Mouse (Mus musculus) liver, postnatal 0 days (tissue): ENCODE results near the gene Rbbp8nl.
"Not testable (repeated sequence)": the region's sequence is repeated elsewhere in the genome, so short reads cannot be mapped to it uniquely, and the experiment has no call there.

Experiments
- CTCF ChIP-seq: sonication (generic); IDR thresholded peaks from 2 replicates; pipeline ENCODE4 v1.5.1; 2016; ENCODE audit warnings: antibody characterized with exemption, low read depth
- EP300 ChIP-seq: IDR thresholded peaks from 2 replicates; pipeline ENCODE4 v1.6.1; 2016; ENCODE audit warnings: antibody characterized with exemption, low read depth, mild to moderate bottlenecking

DNA sequence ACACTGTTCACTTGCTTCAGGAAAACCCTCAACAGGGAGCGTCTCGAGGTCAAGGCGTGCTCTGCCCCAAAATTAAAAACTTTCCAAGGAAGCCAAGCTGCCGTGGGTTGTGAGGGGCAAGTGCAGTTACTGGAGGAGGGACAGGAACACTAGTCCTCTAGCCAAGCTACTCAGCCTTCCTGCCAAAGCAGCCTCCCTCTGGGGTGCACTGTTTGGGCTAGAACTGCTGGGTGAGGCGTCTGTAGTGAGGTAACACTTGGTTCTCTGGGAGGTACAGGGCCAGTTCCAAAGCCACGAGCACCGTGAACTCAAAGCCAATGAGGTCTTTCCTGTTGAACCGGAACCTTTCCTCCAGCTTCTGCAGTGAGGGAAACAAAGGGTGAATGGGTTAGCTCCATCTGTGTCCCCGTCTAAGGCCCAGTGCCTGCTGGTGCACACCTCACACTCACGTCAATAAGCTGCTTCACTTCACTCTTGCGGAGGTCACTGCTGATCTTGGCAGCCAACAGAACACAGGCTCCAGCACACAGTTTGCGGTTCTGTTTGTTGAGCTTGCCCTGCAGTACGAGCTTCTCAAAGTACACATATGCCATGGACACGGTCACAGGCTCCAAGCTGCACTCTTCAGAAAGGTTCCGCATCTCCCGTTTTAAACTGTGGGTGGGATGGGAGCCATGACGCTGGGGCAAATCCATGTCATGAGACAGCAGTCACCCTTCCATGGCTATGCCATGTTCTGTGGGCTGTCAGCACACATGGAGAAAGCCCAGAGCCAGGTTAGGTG is 29.7 kb downstream of the Rbbp8nl start:
- not testable (repeated sequence) for TF ChIP-seq CTCF, EP300
